Mouse (Mus musculus) liver, adult 2 months (tissue): ENCODE data around the gene Tdrd12.
"Not testable (repeated sequence)": the region's sequence is repeated elsewhere in the genome, so short reads cannot be mapped to it uniquely, and the experiment has no call there.

Experiments used
- CTCF ChIP-seq: fragments of 200-500 bp; IDR thresholded peaks from 2 replicates; pipeline ENCODE4 v1.5.1; 2011; ENCODE audit warnings: low read depth, low read length, control low read depth
- POLR2A ChIP-seq: fragments of 200-500 bp; IDR thresholded peaks from 2 replicates; pipeline ENCODE4 v1.6.1; 2011; ENCODE audit warnings: low read length, control low read depth; ENCODE audit not compliant: insufficient read depth; ENCODE audit errors: extremely low read depth

- not testable (repeated sequence) for TF ChIP-seq CTCF, POLR2A
Observed at GRCm38 (mm10) chr7:35530544-35530943, 7.0 kb downstream of the Tdrd12 start.
